Mouse (Mus musculus): ENCODE measurements at regions not wholly inside any gene's neighbourhood (a gene's known extent, or its start where the extent isn't known, plus 50 kb on each side); places are given as distances from the start of the nearest gene placed in this dataset.

- peak; percentile 53 for TF ChIP-seq CTCF (IDR thresholded peaks at IDR 0.05; ENCODE audit: low read depth)
- H3K4me1 ChIP-seq (ENCODE audit: insufficient read depth, low read length), result no peaks in the 10 kb centered on the region
- no peak for ATAC-seq
- no peaks in the 10 kb centered on the region for H3K27me3 ChIP-seq (ENCODE audit: insufficient read depth, low read length)
- no peak overlapping the region for H3K4me3 ChIP-seq (ENCODE audit: low read length)
- H3K4me2 ChIP-seq (ENCODE audit: low read depth, low read length), result no peak overlapping the region
- 57% methylated on average over 4 of the region's 4 CpGs for WGBS
- no peaks in the 10 kb centered on the region for H3K36me3 ChIP-seq (ENCODE audit: insufficient read depth, low read length)
- H3K9me3 ChIP-seq (ENCODE audit: low read length), result no peaks in the 10 kb centered on the region
- no peak overlapping the region for H3K9ac ChIP-seq (replicated peaks; ENCODE audit: low read length)
- DNase-seq (ENCODE audit: low spot score), result no peak
- no peak overlapping the region for H3K27ac ChIP-seq
Measured at GRCm38 (mm10) chr9:12692329-12692728, 553.3 kb downstream of the Jrkl start.

- no peak overlapping the region for H3K4me3 ChIP-seq (ENCODE audit: low read length)
- H3K9ac ChIP-seq (replicated peaks; ENCODE audit: low read length), result no peak overlapping the region
- H3K36me3 ChIP-seq (ENCODE audit: insufficient read depth, low read length), result no peaks in the 10 kb centered on the region
- no peaks in the 10 kb centered on the region for H3K9me3 ChIP-seq (ENCODE audit: low read length)
- DNase-seq (ENCODE audit: low spot score) (no peak), ATAC-seq (no peak)
- no peak overlapping the region for H3K4me2 ChIP-seq (ENCODE audit: low read depth, low read length)
- no peak for TF ChIP-seq CTCF (IDR thresholded peaks at IDR 0.05; ENCODE audit: low read depth)
- 58% methylated on average over 1 of the region's 1 CpGs for WGBS
- no peak overlapping the region for H3K27ac ChIP-seq
- no peaks in the 10 kb centered on the region for H3K4me1 ChIP-seq (ENCODE audit: insufficient read depth, low read length)
- no peaks in the 10 kb centered on the region for H3K27me3 ChIP-seq (ENCODE audit: insufficient read depth, low read length)
Measured at GRCm38 (mm10) chr9:12690948-12691279, 554.7 kb downstream of the Jrkl start.

GRCm38 (mm10) chr9:12690182-12690947 lies 555.3 kb downstream of the Jrkl start:
- no peak overlapping the region for H3K4me2 ChIP-seq (ENCODE audit: low read depth, low read length)
- H3K9me3 ChIP-seq (ENCODE audit: low read length), result no peaks in the 10 kb centered on the region
- no peaks in the 10 kb centered on the region for H3K4me1 ChIP-seq (ENCODE audit: insufficient read depth, low read length)
- no peaks in the 10 kb centered on the region for H3K27me3 ChIP-seq (ENCODE audit: insufficient read depth, low read length)
- TF ChIP-seq CTCF (IDR thresholded peaks at IDR 0.05; ENCODE audit: low read depth), result no peak
- no peak overlapping the region for H3K27ac ChIP-seq
- DNase-seq (ENCODE audit: low spot score) (peak; percentile 9), ATAC-seq (no peak)
- no peak overlapping the region for H3K9ac ChIP-seq (replicated peaks; ENCODE audit: low read length)
- no peaks in the 10 kb centered on the region for H3K36me3 ChIP-seq (ENCODE audit: insufficient read depth, low read length)
- no peak overlapping the region for H3K4me3 ChIP-seq (ENCODE audit: low read length)
- 50% methylated on average over 5 of the region's 5 CpGs for WGBS
